Mouse (Mus musculus) neural tube, embryonic 14.5 days (tissue): ENCODE measurements at regions not wholly inside any gene's neighbourhood (a gene's known extent, or its start where the extent isn't known, plus 50 kb on each side); places are given as distances from the start of the nearest gene placed in this dataset.

Experiments used
- ATAC-seq: fragments of 200-750 bp; cut with Nextera tagmentation; 2 replicates; pipeline ENCODE4 v1.8.0; 2017; ENCODE audit warnings: low read depth, mild to moderate bottlenecking, moderate TSS enrichment, moderate library complexity
- H3K27ac ChIP-seq: fragments of 300-500 bp; sonication (generic); 2 replicates; pipeline ENCODE4 v1.5.1; 2014; ENCODE audit warnings: low read depth, mild to moderate bottlenecking, control low read depth, low read length, moderate library complexity, mixed read lengths
- H3K27me3 ChIP-seq: fragments of 300-500 bp; sonication (generic); 2 replicates; pipeline ENCODE4 v1.6.1; 2014; ENCODE audit warnings: low read length; ENCODE audit not compliant: control insufficient read depth, insufficient read depth
- H3K36me3 ChIP-seq: fragments of 300-500 bp; sonication (generic); 2 replicates; pipeline ENCODE4 v1.6.1; 2014; ENCODE audit warnings: low read length, mixed read lengths; ENCODE audit not compliant: control insufficient read depth, insufficient read depth
- H3K4me1 ChIP-seq: fragments of 300-500 bp; sonication (generic); 2 replicates; pipeline ENCODE4 v1.6.1; 2014; ENCODE audit warnings: low read length; ENCODE audit not compliant: control insufficient read depth, insufficient read depth
- H3K4me2 ChIP-seq: fragments of 300-500 bp; sonication (generic); 2 replicates; pipeline ENCODE4 v1.6.1; 2014; ENCODE audit warnings: mild to moderate bottlenecking, low read depth, low read length, control low read depth
- H3K4me3 ChIP-seq: fragments of 300-500 bp; sonication (generic); 2 replicates; pipeline ENCODE4 v1.5.1; 2014; ENCODE audit warnings: low read depth, low read length, control low read depth, mixed read lengths
- H3K9ac ChIP-seq: fragments of 300-500 bp; sonication (generic); replicated peaks from 2 replicates; pipeline ENCODE4 v1.6.1; 2014; ENCODE audit warnings: low read depth, mild to moderate bottlenecking, control low read depth, low read length, mixed read lengths
- H3K9me3 ChIP-seq: fragments of 300-500 bp; sonication (generic); 2 replicates; pipeline ENCODE4 v1.6.1; 2016; ENCODE audit warnings: low read length; ENCODE audit not compliant: control insufficient read depth
- WGBS: fragments of 180-500 bp; shearing (Covaris S2); extraction: QIAGEN DNeasy Blood & Tissue Kit; methylation state at CpG from one replicate; pipeline ENCODE4 v1.1.7; 2014; 5-methylcytosine and 5-hydroxymethylcytosine counted together

DNA sequence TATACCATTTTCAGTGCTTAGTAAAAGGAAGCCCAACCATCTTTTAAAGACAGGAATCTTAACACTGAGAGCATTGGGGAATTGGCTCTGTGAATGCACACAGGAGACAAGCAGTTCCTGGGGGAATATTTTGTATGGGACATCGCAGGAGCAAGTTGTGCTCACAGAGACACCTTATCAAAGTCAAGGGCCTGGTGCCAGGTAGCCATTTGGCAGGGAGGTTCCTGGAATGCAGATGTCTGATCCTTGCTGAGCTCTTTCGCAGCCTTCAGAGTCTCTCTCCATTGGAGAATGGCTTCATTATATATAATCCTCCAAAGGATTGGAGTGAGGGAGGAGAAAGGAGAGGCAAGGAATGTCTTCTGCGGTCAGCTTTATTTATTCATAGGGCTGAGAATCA lies 62.6 kb upstream of the Dock1 start:
- H3K27ac ChIP-seq: no peak overlapping the region
- no peak overlapping the region for H3K4me2 ChIP-seq

DNA sequence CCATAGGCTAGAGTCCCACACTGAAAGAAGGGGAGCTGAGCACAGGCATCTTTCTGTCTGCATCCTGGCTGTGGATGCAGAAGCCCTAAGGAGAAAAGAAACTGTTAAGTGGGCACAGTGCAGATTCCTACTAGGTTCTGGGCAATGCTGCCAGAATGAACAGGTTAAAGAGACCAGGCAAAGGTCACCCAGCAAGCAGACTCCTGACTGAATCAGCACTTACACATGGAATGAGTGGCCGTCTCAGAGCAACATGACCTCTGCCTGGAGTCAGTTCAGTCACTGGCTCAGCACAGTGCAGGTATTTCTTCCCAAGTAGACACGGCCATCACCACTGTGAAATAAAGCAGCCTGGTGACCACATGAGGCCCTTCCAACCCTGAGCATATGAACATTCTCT lies 60.3 kb upstream of the Dock1 start:
- Histone ChIP-seq H3K36me3 (no peaks in the 10 kb centered on the region), H3K4me1 (peaks cover 14% of the 10 kb centered on the region; the same call in 1 of the 2 replicates), H3K4me3 (no peak overlapping the region), H3K27ac (no peak overlapping the region), H3K4me2 (no peak overlapping the region), H3K27me3 (no peaks in the 10 kb centered on the region), H3K9ac (no peak overlapping the region), H3K9me3 (no peaks in the 10 kb centered on the region)
- no peak for ATAC-seq
- 80% methylated on average over 2 of the region's 2 CpGs for WGBS

More for the DNA sequence above, 62.6 kb upstream of the Dock1 start:
- 73% methylated on average over 3 of the region's 3 CpGs for WGBS
- no peaks in the 10 kb centered on the region for H3K9me3 ChIP-seq
- peaks cover 14% of the 10 kb centered on the region; the same call in 1 of the 2 replicates for H3K4me1 ChIP-seq
- ATAC-seq: no peak
- H3K4me3 ChIP-seq: no peak overlapping the region
- H3K9ac ChIP-seq: no peak overlapping the region
- no peaks in the 10 kb centered on the region for H3K36me3 ChIP-seq
- no peaks in the 10 kb centered on the region for H3K27me3 ChIP-seq

DNA sequence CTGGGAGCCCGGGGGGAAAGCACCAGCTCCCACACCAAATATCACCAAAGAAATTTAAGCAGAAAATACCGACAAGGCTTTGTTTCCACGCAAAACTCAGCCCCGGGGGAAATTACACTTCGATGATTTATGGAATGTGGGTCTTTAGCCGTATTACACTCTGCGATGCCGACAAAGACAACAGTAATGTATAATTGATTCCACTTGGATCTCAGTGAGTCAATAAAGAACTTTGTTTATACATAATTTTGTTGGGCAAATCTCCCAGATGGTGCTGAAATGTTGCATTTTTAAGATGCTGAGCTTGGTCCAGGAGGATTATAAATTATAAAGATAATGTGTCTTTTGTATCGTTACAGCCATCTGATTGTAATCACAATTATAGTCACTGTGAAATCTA lies 59.1 kb upstream of the Dock1 start:
- peaks cover 14% of the 10 kb centered on the region; the same call in 1 of the 2 replicates for H3K4me1 ChIP-seq
- H3K36me3 ChIP-seq: no peaks in the 10 kb centered on the region
- H3K4me3 ChIP-seq: no peak overlapping the region
- ATAC-seq: no peak
- H3K27me3 ChIP-seq: no peaks in the 10 kb centered on the region
- H3K27ac ChIP-seq: no peak overlapping the region
- 29% methylated on average over 9 of the region's 9 CpGs for WGBS
- H3K9ac ChIP-seq: no peak overlapping the region
- no peak overlapping the region for H3K4me2 ChIP-seq
- no peaks in the 10 kb centered on the region for H3K9me3 ChIP-seq

DNA sequence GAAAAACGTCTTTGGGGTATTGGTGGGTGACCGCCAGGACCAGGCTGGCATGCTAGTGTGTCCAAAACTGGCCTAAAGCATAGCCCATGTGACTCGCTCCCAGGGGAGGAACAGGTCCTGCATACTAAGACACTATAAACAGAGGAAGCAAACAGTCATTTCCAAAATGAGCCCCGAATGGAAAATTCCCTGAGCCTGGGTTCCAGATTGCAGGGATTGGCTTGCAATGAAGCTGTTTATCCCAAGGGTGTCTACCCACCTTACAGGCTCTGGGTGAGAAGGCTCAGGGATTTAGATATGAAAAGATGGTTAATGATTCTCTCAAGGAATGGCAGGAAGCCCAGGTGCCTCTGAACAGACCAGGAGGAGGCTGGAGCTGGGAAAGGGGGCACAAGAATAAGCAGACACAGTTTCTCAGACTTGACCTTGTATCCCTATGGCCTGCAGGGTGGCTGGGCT lies 58.2 kb upstream of the Dock1 start:
- no peaks in the 10 kb centered on the region for H3K9me3 ChIP-seq
- no peak overlapping the region for H3K27ac ChIP-seq
- H3K36me3 ChIP-seq: no peaks in the 10 kb centered on the region
- H3K4me3 ChIP-seq: no peak overlapping the region
- no peak overlapping the region for H3K9ac ChIP-seq
- WGBS: 40% methylated on average over 4 of the region's 4 CpGs
- ATAC-seq: no peak
- H3K4me2 ChIP-seq: no peak overlapping the region
- H3K4me1 ChIP-seq: peaks cover 14% of the 10 kb centered on the region; the same call in 1 of the 2 replicates
- no peaks in the 10 kb centered on the region for H3K27me3 ChIP-seq

DNA sequence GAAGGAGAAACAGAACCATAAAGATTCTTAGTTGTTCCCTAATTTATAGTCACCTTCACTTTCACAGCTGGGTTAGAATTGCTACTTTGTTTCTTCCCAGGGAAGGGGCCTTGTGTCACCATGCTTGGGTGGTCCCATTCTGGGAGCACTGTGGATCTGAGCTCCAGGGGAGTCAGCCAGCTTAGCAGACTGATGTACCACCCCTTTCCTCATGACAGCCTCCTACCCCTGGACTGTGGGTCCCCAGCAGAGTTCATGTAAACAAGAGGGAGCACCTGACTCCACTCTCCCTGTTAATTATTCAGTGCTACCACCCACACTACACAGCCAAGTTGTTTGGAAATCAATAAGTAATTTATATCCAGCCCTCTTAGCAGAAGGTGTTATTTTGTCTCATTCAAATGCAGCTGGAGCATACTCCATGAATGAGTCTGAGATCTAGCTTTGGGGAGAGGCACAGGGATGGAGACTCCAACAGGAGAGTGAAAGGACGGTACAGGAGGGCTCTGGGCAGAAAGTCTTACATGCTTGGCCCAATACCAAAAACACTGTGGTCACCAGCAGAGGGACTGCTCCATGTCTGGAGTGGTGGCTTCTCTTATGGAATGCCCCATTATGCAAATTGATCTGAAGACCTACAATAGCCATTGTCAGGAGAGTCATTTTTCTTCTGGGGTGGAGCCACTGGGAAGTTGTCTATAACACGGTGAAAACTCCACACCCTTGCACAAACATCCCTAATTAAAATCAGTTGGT lies 51.1 kb upstream of the Dock1 start:
- no peak for ATAC-seq
- H3K4me1 ChIP-seq: no peaks in the 10 kb centered on the region

DNA sequence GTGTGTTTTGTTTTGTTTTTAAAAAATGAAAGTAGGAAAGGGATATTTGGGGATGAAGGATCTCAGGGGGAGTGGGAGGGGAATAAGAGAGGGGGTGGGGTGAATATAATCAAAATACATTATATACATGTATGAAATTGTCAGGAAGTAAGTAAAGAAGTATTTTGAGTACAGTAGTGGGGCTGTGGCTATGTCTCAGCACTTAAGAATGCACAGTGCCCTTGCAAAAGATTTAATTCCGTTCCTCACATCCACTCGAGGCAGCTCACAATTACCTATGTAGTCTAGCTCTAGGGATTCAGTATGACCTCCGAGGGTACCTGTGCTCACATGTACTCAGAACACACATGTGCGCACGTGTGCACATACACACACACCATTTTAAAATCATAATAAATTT lies 50.4 kb upstream of the Dock1 start:
- ATAC-seq: no peak
- Histone ChIP-seq H3K9ac (no peak overlapping the region), H3K36me3 (no peaks in the 10 kb centered on the region), H3K27me3 (no peaks in the 10 kb centered on the region), H3K4me3 (no peak overlapping the region), H3K27ac (no peak overlapping the region), H3K9me3 (no peaks in the 10 kb centered on the region), H3K4me1 (no peaks in the 10 kb centered on the region), H3K4me2 (no peak overlapping the region)
- 84% methylated on average over 5 of the region's 5 CpGs for WGBS

More for the DNA sequence above, 51.1 kb upstream of the Dock1 start:
- Histone ChIP-seq H3K36me3 (no peaks in the 10 kb centered on the region), H3K9me3 (no peaks in the 10 kb centered on the region), H3K4me3 (no peak overlapping the region), H3K4me2 (no peak overlapping the region), H3K27me3 (no peaks in the 10 kb centered on the region), H3K9ac (no peak overlapping the region), H3K27ac (no peak overlapping the region)
- WGBS: 14% methylated on average over 2 of the region's 2 CpGs
